Mouse (Mus musculus): ENCODE measurements around the gene Mbd5.

Mbd5 gene

GRCm38 (mm10) chr2:49096765-49097164 lies 147.5 kb downstream of the Mbd5 start:
- TF ChIP-seq GATA4 (IDR thresholded peaks at IDR 0.05; ENCODE audit: insufficient replicate concordance, low read length) = no peak

GRCm38 (mm10) chr2:49108906-49109305 lies 159.6 kb downstream of the Mbd5 start:
- no peak for TF ChIP-seq GATA4 (IDR thresholded peaks at IDR 0.05; ENCODE audit: insufficient replicate concordance, low read length)

- no peak for TF ChIP-seq GATA4 (IDR thresholded peaks at IDR 0.05; ENCODE audit: insufficient replicate concordance, low read length)
These were observed 170.6 kb downstream of the Mbd5 start for GRCm38 (mm10) chr2:49119875-49120274.

DNA sequence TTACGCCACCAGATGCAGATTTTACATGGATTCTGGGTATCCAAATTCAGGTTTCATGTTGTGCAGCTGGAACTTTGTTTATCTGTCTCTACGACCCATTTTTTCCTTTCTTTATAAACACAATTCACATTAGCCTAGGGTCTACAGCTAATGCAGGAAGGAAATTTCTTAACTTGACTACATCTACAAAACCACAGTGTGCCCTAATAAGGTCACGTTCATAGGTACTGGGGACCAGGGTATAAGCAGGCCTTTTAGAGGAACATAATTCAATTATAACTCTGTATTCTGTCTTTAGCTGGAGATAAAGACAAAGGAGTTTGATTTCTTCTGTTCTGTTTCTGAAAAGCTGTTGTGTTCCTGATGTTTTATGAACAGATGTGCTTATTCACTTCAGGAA lies 172.3 kb downstream of the Mbd5 start:
- no peak for TF ChIP-seq GATA4 (IDR thresholded peaks at IDR 0.05; ENCODE audit: insufficient replicate concordance, low read length)

- TF ChIP-seq GATA4 (IDR thresholded peaks at IDR 0.05; ENCODE audit: insufficient replicate concordance, low read length) = no peak
These were observed 192.9 kb downstream of the Mbd5 start for GRCm38 (mm10) chr2:49142186-49142585.

- TF ChIP-seq GATA4 (IDR thresholded peaks at IDR 0.05; ENCODE audit: insufficient replicate concordance, low read length) = no peak
These were observed 204.3 kb downstream of the Mbd5 start for GRCm38 (mm10) chr2:49153649-49154048.

- no peak for TF ChIP-seq GATA4 (IDR thresholded peaks at IDR 0.05; ENCODE audit: insufficient replicate concordance, low read length)
These were observed 211.1 kb downstream of the Mbd5 start for GRCm38 (mm10) chr2:49160232-49160947.

DNA sequence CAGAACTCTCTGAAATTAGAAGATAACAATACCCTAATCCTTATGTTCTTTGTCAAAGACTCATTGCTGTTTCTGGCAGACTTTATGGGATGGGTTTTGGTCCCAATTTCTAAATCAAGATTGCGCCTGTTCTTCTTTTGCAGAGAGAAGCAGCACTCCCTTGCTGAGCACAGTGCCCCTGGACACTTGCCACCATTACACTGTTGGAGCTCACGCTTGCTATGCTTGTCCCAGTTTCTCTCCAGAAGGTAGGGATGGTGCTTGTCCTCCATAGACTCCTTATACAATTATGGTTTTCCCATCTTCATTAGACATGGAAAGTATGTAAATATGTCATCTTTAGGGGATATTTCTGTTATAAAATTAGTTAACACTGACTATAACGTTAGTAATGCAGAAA lies 220.5 kb downstream of the Mbd5 start:
- TF ChIP-seq GATA4 (IDR thresholded peaks at IDR 0.05; ENCODE audit: insufficient replicate concordance, low read length) = no peak

GRCm38 (mm10) chr2:49177015-49177414 lies 227.7 kb downstream of the Mbd5 start:
- TF ChIP-seq GATA4 (IDR thresholded peaks at IDR 0.05; ENCODE audit: insufficient replicate concordance, low read length) = no peak

DNA sequence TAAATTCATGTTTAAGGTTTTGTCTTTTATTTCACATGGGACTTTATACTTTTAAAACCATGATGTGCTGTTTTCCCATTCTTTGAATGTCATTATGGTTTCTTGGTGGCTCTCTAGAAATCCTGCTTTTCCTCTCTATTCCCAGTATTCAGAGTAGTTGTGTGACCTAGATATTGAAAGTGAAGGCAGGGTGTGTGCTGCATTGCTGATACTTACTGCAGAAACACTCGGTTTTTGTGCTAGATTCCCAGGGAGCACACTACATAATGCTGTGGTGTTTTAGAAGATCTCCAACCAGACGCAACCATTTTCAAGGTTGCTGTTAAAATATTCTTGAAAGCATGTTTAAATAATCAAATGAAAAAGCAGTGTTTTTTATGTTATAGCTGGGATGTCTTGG lies 241.7 kb downstream of the Mbd5 start:
- TF ChIP-seq GATA4 (IDR thresholded peaks at IDR 0.05; ENCODE audit: insufficient replicate concordance, low read length) = no peak

DNA sequence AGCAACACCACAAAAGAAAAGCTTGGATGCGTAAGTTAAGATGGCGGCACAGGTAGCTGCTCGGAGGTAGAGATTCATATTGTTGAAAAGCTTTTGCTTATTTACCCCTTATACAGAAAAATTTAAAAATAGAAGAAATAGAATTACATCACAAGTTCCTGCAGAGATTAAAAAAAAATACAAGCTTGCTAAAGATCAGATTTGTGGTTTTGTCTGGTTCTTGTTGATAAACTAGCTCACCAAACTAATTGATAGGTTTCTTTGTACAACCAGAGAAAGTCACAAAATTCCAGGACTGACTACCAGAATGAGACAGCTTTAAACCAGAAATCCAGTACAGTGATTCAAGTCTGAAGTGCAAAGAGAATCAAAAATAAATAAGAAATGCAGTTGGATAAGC lies 242.4 kb downstream of the Mbd5 start:
- TF ChIP-seq GATA4 (IDR thresholded peaks at IDR 0.05; ENCODE audit: insufficient replicate concordance, low read length) = no peak

DNA sequence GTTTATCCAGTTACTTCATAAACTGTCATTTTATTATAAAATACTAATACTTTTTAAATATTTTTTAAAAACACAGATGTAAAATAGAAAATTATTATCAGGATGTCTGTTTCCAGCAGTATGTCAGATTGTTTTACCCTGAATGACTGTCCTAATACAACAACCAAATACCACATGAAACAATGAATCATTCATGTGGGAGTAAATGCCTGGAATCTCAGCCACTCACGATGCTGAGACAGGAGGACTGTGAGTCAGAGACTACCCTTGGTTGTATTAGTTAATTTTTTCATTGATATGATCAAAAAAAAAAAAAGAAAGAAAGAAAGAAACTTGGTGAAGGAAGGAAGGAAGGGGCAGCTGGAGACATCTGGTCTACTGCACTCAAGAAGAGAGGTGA lies 254.8 kb downstream of the Mbd5 start:
- no peak for TF ChIP-seq GATA4 (IDR thresholded peaks at IDR 0.05; ENCODE audit: insufficient replicate concordance, low read length)

DNA sequence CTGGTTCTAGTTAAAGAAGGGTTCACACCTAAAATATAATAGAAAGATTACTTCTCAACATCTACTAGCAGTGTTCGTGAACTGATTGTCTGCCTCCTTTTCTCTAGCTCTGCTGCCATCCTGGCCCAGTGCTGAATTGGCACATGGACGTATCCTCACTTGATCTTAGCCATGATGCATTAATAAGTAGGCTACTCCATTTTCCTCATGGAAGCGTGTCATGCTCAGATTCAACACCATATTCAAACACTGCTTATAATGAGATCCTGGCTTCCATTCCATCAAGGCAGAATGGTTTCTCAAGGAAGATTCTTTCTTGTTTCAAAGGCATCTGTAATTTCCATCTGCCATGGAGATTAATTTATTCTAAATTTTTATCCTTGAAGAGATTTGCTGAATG lies 260.0 kb downstream of the Mbd5 start:
- TF ChIP-seq GATA4 (IDR thresholded peaks at IDR 0.05; ENCODE audit: insufficient replicate concordance, low read length) = no peak

DNA sequence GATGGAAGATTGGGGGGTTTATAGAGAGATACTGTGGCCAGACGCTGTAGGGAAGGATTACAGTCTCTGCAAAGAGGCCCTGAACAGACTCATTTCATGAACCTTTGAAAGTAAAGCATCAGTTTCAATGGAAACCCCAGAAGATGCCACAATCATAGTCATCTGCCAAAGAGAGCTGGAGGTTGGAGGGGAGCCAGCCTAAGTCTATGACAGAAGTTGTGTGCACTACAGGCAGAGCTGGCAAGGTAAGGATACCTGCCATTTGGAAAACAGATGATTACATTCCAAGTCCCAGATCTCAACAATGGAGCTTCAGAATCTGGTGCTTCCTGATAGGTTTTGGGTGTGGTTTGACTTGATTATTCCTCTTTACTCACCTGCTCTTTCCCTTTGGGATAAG lies 261.1 kb downstream of the Mbd5 start:
- TF ChIP-seq GATA4 (IDR thresholded peaks at IDR 0.05; ENCODE audit: insufficient replicate concordance, low read length) = no peak

GRCm38 (mm10) chr2:49229725-49230124 lies 280.4 kb downstream of the Mbd5 start:
- TF ChIP-seq GATA4 (IDR thresholded peaks at IDR 0.05; ENCODE audit: insufficient replicate concordance, low read length) = no peak

GRCm38 (mm10) chr2:49234064-49234463 lies 284.8 kb downstream of the Mbd5 start:
- no peak for TF ChIP-seq GATA4 (IDR thresholded peaks at IDR 0.05; ENCODE audit: insufficient replicate concordance, low read length)

- TF ChIP-seq GATA4 (IDR thresholded peaks at IDR 0.05; ENCODE audit: insufficient replicate concordance, low read length) = no peak
These were observed 292.4 kb downstream of the Mbd5 start for GRCm38 (mm10) chr2:49241715-49242114.

Measured in liver, adult (tissue).